Mouse (Mus musculus): ENCODE measurements at regions not wholly inside any gene's neighbourhood (a gene's known extent, or its start where the extent isn't known, plus 50 kb on each side); places are given as distances from the start of the nearest gene placed in this dataset.

DNA sequence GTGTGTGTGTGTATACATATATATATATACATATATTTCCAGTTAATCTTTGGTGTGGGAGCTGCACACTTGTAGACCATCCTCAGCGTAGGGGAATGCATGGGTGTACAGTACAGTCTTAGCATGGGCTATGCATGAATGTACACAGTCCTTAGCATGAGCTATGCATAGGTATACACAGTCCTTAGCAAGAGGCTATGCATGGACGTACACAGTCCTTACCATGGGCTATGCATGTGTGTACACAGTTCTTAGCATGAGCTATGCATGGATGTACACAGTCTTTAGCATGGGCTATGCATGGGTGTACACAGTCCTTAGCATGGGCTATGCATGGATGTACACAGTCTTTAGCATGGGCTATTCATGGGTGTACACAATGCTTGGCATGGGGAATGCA, 70.5 kb downstream of the Rchy1 start:
- in situ Hi-C loops (cut with MboI, MseI), result no loop called here

- in situ Hi-C loops (cut with MboI, MseI), result no loop called here
Observed at GRCm38 (mm10) chr5:91881771-91882170, 81.1 kb downstream of the Rchy1 start.

GRCm38 (mm10) chr5:91880231-91880630, 82.6 kb downstream of the Rchy1 start:
- in situ Hi-C loops (cut with MboI, MseI), result no loop called here

GRCm38 (mm10) chr5:91878627-91879026, 84.2 kb downstream of the Rchy1 start:
- in situ Hi-C loops (cut with MboI, MseI), result no loop called here

GRCm38 (mm10) chr5:91876682-91877031, 86.2 kb downstream of the Rchy1 start:
- in situ Hi-C loops (cut with MboI, MseI), result no loop called here

DNA sequence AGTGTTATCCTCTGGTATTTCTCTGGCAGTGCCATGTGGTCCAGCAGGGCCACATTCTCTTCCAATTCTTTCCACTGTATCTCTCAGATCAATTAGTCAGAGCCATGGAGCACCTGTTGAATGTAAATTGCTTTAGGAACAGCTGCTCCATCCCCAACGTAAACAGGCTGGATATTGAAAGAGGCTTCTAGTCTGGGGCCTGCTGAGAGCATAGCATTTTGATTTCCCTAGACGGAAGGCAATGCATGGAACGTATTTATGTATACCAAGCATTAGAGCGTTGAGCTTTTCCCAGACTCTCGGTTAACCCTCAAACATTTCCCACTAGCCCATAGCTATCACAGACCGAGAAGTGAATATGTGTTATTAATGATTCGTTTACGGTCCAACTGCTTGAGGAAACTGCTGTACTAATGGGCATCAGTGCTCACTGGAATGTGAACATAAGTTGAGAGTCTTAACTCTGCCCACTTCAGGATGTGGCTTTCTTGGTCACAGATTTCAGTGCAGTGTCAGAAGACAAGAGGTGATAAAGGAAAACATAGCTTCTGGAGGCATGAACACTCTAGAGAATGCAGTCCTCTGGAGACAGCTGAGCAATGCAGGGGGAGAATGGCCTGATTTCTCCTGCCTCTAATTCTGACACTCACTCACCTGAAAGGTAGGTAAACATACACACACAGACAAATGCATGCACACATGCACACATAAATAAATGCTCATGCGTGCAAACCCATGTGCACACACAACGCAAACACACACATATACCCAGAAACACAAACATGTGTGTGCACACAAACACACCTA, 86.8 kb downstream of the Rchy1 start:
- in situ Hi-C loops (cut with MboI, MseI), result no loop called here

DNA sequence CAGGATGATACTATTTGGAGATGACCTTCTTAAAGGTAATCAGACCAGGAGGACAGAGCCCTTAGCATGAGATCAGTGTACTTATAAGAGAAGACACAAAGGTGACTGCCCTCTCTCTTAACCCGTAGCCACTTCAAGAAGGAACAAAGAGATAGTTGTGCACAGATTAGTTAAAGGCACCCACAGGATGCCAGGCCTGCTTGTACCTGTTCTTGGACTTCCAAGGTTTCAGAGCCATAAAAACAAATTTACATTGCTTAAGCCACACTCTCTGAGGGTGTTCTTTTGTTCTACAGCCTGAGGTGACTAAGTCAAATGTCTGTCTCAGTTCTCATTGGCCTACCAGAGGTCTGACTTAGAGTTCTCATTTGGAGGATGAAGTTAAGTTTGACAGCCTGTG, 90.1 kb downstream of the Rchy1 start:
- in situ Hi-C loops (cut with MboI, MseI), result no loop called here

DNA sequence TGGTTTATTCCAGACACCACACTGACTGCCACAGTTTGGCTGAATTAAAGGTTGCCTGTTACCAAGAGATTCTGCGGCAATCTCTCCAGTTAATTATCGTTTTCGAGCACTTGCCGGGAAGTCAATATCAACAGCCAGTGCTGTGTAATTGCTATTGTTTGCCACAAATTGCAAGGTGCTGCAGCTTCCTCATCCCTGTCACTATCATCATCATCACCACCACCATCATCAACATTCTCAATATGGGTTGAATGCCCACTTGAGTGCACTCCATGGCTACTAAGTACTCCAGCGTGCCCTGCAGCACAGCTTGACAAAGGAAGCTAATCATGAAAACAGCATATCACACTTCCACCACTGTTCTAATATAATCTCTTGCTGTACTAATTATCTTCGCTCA, 93.1 kb downstream of the Rchy1 start:
- in situ Hi-C loops (cut with MboI, MseI), result no loop called here

DNA sequence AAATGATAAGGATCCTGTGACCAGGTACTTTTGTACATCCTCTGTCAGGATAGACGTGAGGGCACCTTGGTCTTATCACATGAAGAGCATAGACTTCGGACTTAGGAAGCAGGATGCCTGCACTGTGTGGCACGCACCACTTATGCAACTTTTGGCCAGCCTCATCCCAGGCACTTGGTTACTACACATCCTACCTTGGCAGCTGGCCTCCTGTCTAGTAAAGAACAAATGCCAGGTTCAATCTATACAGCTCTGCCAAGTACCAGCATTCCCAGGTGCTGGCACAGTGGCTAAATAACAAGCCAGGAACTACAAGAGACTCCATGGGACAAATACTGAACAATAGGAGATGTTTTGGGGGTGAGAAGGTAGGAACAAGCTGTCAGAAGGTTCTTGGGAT, 96.7 kb downstream of the Rchy1 start:
- in situ Hi-C loops (cut with MboI, MseI), result no loop called here

DNA sequence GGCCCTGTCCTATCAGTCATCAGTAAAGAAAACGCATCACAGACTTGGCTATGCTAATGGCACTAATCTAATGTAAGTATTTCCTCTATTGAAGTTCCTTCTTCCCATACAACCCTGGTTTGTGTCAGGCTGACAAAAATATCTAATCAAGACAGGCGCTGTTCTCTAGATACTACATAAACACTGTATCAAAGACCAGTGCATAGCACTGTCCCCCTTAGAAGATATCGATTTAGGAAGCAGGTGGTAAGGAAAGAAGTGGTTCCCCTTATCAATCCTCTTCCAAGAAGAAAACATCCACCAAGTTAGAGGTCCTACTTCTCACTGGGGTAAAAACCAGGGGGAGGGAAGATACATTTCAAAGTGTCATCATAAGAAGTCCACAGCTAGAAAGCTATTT, 97.5 kb downstream of the Rchy1 start:
- in situ Hi-C loops (cut with MboI, MseI), result no loop called here

GRCm38 (mm10) chr5:91862843-91863242, 100.0 kb downstream of the Rchy1 start:
- in situ Hi-C loops (cut with MboI, MseI), result no loop called here

GRCm38 (mm10) chr5:91862243-91862642, 100.6 kb downstream of the Rchy1 start:
- in situ Hi-C loops (cut with MboI, MseI), result no loop called here

DNA sequence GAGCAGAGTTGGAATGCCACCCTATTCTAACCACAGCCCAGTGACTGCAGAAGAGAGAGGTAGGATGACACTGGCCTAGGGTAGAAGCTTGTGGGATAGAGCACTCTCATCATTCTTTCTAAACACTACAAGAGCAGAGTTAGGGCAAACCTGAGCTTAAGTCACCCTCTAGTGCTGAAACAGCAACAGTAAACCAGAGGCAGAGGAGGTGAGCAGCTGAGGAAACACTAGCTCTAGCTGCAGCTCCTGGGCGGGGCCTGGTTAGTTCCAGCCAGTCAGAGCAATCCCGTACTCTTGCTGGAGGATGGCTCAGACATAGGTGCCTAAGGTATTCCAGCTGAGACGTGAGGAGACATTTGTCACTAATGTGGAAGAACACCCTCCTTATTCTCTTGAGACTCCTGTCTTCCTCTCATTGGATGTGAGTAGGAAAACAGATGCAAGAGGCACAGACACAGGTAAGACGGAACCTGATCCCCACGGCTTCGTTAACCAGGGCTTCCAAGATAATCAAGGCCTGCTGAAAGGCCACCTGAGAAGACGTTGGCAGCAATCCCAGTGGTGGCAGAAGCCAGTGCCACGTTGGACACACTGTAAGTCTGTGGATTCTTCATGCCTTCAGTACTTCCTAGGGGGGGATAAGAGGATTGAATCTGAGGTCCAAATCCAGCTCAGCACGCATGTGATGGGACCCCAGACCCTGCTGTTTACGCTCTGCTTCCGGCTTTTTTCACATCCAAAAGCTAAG, 101.3 kb downstream of the Rchy1 start:
- in situ Hi-C loops (cut with MboI, MseI), result no loop called here

- in situ Hi-C loops (cut with MboI, MseI), result no loop called here
Observed at GRCm38 (mm10) chr5:91860489-91860888, 102.4 kb downstream of the Rchy1 start.

- in situ Hi-C loops (cut with MboI, MseI), result loop anchor here (10.0 kb wide), 1 partner anchor 162 kb away; no protein-coding TSS in a partner anchor
Observed at GRCm38 (mm10) chr5:91852330-91852729, 110.5 kb downstream of the Rchy1 start.

DNA sequence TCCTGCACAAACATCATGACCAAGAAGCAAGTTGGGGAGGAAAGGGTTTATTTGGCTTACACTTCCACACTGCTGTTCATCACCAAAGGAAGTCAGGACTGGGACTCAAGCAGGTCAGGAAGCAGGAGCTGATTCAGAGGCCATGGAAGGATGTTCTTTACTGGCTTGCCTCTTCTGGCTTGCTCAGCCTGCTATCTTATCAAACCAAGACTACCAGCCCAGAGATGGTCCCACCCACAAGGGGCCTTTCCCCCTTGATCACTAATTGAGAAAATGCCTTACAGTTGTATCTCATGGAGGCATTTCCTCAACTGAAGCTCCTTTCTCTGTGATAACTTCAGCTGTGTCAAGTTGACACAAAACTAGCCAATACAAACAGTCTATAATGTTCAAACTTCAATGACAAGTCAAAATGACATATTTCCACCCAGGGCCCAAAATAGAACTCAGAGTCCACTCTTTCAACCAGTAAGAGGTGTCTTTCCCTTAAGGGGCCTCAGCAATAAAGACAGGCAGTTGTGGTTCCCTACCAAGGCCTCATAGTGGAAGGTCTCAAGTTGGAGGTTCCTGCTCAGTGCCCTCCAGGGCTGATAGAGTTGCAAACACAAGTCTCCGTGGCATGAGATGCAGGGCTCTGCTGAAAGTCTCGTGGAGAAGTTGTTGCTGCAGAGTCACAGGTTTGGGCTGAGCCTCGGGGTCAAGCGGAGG, 111.9 kb downstream of the Rchy1 start:
- in situ Hi-C loops (cut with MboI, MseI), result loop anchor here (10.0 kb wide), 1 partner anchor 164 kb away; no protein-coding TSS in a partner anchor

DNA sequence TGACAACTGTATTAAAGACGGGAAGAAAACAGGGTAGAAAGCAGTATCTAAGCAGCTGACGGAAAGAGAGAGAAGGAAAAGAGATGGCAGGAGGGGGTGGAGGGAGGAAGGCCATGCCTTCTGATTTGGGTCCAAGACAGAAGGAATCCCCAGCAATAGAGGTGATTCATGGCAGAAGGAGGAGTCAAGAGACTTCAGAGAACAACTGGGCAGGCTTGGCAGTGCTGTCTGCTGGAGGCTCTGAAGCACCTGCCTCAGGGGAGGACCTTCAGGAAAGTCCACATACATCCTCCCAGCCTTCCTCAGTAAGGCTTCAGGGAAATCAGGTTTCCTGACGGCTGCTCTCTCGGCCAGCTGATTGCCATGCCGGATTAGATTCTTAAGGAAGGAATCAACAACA, 112.4 kb downstream of the Rchy1 start:
- in situ Hi-C loops (cut with MboI, MseI), result loop anchor here (10.0 kb wide), 1 partner anchor 164 kb away; no protein-coding TSS in a partner anchor

GRCm38 (mm10) chr5:91849533-91849932, 113.3 kb downstream of the Rchy1 start:
- in situ Hi-C loops (cut with MboI, MseI), result no loop called here

DNA sequence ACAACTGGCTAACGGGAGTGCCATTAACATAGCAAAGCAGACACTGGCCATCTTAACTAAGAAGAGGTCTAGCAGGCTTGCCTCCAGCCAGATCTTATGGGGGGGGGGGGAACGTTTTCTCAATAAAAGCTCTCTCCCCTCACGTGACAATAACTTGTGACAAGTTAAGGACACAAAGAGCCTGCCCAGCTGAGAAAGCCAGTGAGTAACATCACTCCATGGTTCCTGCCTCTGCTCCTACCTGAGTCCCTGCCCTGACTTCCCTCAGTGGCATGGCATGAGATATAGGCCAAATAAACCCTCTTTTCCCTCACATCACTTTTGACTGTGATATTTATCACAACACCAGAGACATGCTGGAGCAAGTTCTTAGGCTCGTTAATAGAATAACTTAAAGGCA, 113.8 kb downstream of the Rchy1 start:
- in situ Hi-C loops (cut with MboI, MseI), result no loop called here

DNA sequence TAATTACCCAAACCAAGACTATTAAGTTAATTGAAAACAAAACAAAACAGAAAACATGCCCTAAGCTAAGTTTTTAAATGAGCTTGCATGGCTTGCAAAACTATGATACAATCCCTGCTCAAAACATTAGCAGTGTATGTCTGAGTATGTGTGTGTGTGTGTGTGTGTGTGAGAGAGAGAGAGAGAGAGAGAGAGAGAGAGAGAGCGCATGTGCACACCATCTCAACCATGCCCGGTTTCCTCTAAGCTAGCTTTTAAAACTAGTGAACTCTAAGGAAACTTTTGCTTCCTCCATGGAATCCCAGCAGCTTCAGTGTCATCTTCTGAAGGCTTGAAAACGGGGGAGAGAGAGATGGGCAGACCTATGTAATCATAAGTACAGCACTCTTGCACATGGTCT, 114.3 kb downstream of the Rchy1 start:
- in situ Hi-C loops (cut with MboI, MseI), result no loop called here

DNA sequence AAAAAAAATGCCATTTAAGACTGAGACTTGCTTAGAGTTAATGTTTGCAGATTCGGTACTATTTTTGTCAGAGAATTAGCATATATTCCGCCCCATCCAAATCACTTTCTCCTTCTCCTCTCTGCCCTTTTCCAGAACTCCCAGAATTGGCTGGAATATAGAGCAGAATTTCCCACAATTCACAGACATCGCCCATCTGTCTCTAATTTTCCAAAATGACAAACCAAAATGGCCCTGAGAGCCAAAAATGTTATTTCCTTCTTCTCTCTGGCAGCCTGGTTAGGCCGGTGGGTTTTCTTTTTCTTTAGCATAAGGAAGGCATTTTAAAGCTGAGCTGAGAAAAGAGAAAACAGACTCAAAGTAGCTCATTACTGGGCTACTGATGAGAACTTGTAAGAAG, 119.8 kb downstream of the Rchy1 start:
- in situ Hi-C loops (cut with MboI, MseI), result no loop called here

- in situ Hi-C loops (cut with MboI, MseI), result no loop called here
Observed at GRCm38 (mm10) chr5:91841066-91841465, 121.8 kb downstream of the Rchy1 start.

Measured in T-helper 1 cell (primary cell).